14 mouse cellular contexts compared by ENCODE assay signal in the genomic region with DNA sequence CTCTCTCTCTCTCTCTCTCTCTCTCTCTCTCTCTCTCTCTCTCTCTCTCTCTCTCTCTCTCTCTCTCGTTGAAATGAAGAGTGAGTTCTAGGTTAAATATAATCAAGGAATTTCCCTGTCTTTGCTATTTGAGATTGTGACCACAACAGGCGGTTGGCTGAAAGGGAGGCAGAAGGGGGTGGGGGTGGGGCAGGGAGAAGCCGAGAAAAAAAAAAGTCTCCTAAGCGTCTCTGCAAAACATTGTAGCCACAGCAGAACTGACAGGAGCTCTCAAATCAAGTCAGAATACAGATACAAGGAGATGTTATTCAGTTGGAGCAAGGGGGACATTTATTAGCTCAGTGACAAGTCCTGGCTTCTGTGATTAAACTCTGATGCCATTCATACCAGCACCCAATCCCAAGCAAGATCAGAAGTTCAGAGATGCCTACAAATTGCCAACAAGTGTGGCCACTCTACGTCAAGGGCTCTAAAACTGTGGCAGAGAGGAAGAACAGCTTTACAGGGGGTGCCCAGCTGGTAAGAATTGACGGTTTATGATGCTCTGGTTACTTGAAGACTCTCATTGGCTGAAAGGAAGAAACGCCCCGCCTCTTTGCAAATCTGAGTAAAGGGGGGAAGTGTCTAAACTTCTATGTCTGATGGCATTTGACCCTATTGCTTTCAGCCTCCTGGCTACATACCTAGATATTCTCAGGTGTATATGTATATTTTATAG. TPM values are rescaled to one million over a fixed set of nuclear protein-coding genes. Genes with fewer than 3 reads are reported as not detected.
DNase-seq lines count a peak whose midpoint lies in the region; ATAC-seq lines count a peak whose summit lies in the region.
"Had no signal": no experiment of that assay in that cellular context is flagged by ENCODE, and none has a peak within 500 bp of the region (broad histone marks: within the 10 kb centered on the region; RNA-seq: fewer than 3 reads in every experiment).

A gene (plus strand): TSS at position 233 of the 718 bp plus-strand sequence.

- H3K4me2 ChIP-seq in embryonic facial prominence, embryonic 13.5 days = peak within 1 kb of the TSS; percentile 39
- H3K4me2 ChIP-seq in heart, embryonic 14.5 days (ENCODE audit: low read length) = peak within 1 kb of the TSS; percentile 63
- no peak within 1 kb of the TSS for H3K4me2 ChIP-seq in kidney, embryonic 14.5 days (replicated peaks; ENCODE audit: low read depth, low read length)
- H3K4me2 ChIP-seq: kidney, embryonic 15.5 days had no signal

- no peak within 1 kb of the TSS for H3K9ac ChIP-seq in embryonic facial prominence, embryonic 13.5 days
- peak within 1 kb of the TSS; percentile 38 for H3K9ac ChIP-seq in heart, embryonic 14.5 days (ENCODE audit: low read length)
- H3K9ac ChIP-seq in kidney, embryonic 14.5 days (ENCODE audit: low read depth, low read length) = no peak within 1 kb of the TSS
- H3K9ac ChIP-seq: kidney, embryonic 15.5 days had no signal

- H3K9me3 ChIP-seq in embryonic facial prominence, embryonic 13.5 days = no peaks in the 10 kb centered on the region
- H3K9me3 ChIP-seq in heart, embryonic 14.5 days (ENCODE audit: control insufficient read depth, low read length) = no peaks in the 10 kb centered on the region
- H3K9me3 ChIP-seq in kidney, embryonic 14.5 days (ENCODE audit: control insufficient read depth, low read length) = no peaks in the 10 kb centered on the region
- H3K9me3 ChIP-seq: kidney, embryonic 15.5 days had no signal

- 31% methylated on average over 8 of the region's 8 CpGs for WGBS in embryonic facial prominence, embryonic 13.5 days
- 28% methylated on average over 8 of the region's 8 CpGs for WGBS in heart, embryonic 14.5 days
- WGBS in kidney, embryonic 14.5 days = 32% methylated on average over 8 of the region's 8 CpGs

- no peaks in the 10 kb centered on the region for H3K27me3 ChIP-seq in embryonic facial prominence, embryonic 13.5 days
- H3K27me3 ChIP-seq in heart, embryonic 14.5 days (ENCODE audit: control insufficient read depth, insufficient read depth, low read length) = no peaks in the 10 kb centered on the region
- H3K27me3 ChIP-seq in kidney, embryonic 14.5 days (ENCODE audit: control insufficient read depth, insufficient read depth, low read length) = no peaks in the 10 kb centered on the region
- H3K27me3 ChIP-seq: kidney, embryonic 15.5 days had no signal

- H3K4me3 ChIP-seq in embryonic facial prominence, embryonic 13.5 days = no peak within 1 kb of the TSS
- peak within 1 kb of the TSS; percentile 16 to 24; a peak in 2 of 4 replicates for H3K4me3 ChIP-seq in heart, embryonic 14.5 days (ENCODE audit: control insufficient read depth in 1 of 2, insufficient read depth in 1 of 2, low read depth in 1 of 2, low read length in 2 of 2)
- no peak within 1 kb of the TSS for H3K4me3 ChIP-seq in kidney, embryonic 14.5 days (ENCODE audit: low read length)
- H3K4me3 ChIP-seq: erythroblast, embryonic 14.5 days; kidney, embryonic 15.5 days had no signal

- peaks cover 10% of the 10 kb centered on the region for H3K4me1 ChIP-seq in embryonic facial prominence, embryonic 13.5 days
- peaks cover 2 to 4% of the 10 kb centered on the region in 2 experiments; a peak in 1 of 4 replicates for H3K4me1 ChIP-seq in heart, embryonic 14.5 days (ENCODE audit: control insufficient read depth in 2 of 2, insufficient read depth in 2 of 2, low read length in 2 of 2)
- H3K4me1 ChIP-seq in kidney, embryonic 14.5 days (ENCODE audit: control insufficient read depth, insufficient read depth, low read length) = no peaks in the 10 kb centered on the region

- ATAC-seq in embryonic facial prominence, embryonic 13.5 days (ENCODE audit: insufficient number of reproducible peaks, insufficient read depth, low FRiP score, low TSS enrichment, low read depth) = no peak
- ATAC-seq in heart, embryonic 14.5 days (ENCODE audit: insufficient number of reproducible peaks, insufficient read depth, low FRiP score, low read depth) = no peak
- ATAC-seq in erythroid progenitor cell, adult 5-6 weeks (replicated peaks; ENCODE audit: low FRiP score, poor library complexity, severe bottlenecking) = no peak
- no peak for ATAC-seq in kidney, embryonic 14.5 days (ENCODE audit: low FRiP score, low TSS enrichment)

- H3K27ac ChIP-seq in embryonic facial prominence, embryonic 13.5 days = no peak within 1 kb of the TSS
- H3K27ac ChIP-seq in heart, embryonic 14.5 days (replicated peaks in 1 of 2; ENCODE audit: control insufficient read depth in 1 of 2, insufficient read depth in 1 of 2, low read depth in 2 of 2, low read length in 2 of 2) = peak within 1 kb of the TSS; percentile 44 to 54; a peak in 2 of 4 replicates
- H3K27ac ChIP-seq in kidney, embryonic 14.5 days (ENCODE audit: low read depth, low read length) = no peak within 1 kb of the TSS
- H3K27ac ChIP-seq: kidney, embryonic 15.5 days had no signal

- no peaks in the 10 kb centered on the region for H3K36me3 ChIP-seq in embryonic facial prominence, embryonic 13.5 days
- H3K36me3 ChIP-seq in heart, embryonic 14.5 days (ENCODE audit: control insufficient read depth, insufficient read depth, low read length) = no peaks in the 10 kb centered on the region
- H3K36me3 ChIP-seq in kidney, embryonic 14.5 days (ENCODE audit: control insufficient read depth, insufficient read depth, low read length) = no peaks in the 10 kb centered on the region
- H3K36me3 ChIP-seq: kidney, embryonic 15.5 days had no signal

- DNase-seq in layer of hippocampus, adult 9-11 months = peak; percentile 8
- no peak for DNase-seq in layer of hippocampus, adult 18-20 months (ENCODE audit: low spot score in 2 of 2)
- peak; percentile 7 for DNase-seq in retina, postnatal 1 day
- no peak for DNase-seq in right cerebral cortex, postnatal 4 days
- DNase-seq: adrenal gland, adult 8-10 months; cerebellum, adult 18-20 months; liver; thymus, postnatal 36 days had no signal

RNA-seq across cellular contexts. Expression of the gene that starts here (rescaled TPM):
- total RNA-seq in layer of hippocampus, adult 18-20 months (2021) = 1 to 10 TPM; 1.7 to 2.1 TPM
- 57.7 and 60.0 TPM in 2 replicates for polyA plus RNA-seq in embryonic facial prominence, embryonic 13.5 days (2015; fragmentation: Nextera tagmentation; extraction: Ambion mirVana)
- 0.35 and 0.53 TPM in 2 replicates for polyA plus RNA-seq in heart, embryonic 14.5 days (2014; fragmentation: Nextera tagmentation; extraction: Ambion mirVana)
- not detected in 2 replicates for total RNA-seq in erythroid progenitor cell, adult 5-6 weeks (2015; ENCODE audit: low replicate concordance)
- not detected in 2 replicates for total RNA-seq in erythroid progenitor cell, adult 5-6 weeks (2017; ENCODE audit: low replicate concordance)
- polyA plus RNA-seq in kidney, embryonic 14.5 days (2014; fragmentation: Nextera tagmentation; extraction: Ambion mirVana) = 0.20 and 0.83 TPM in 2 replicates
- polyA plus RNA-seq: erythroblast, embryonic 14.5 days had no signal

Comparison
In these comparisons a context has a peak if more than half of its experiments do, and no peak if none do; other contexts are left out.
1. RNA of the gene that starts here (polyA plus RNA-seq): 57.7 to 60.0 TPM in embryonic facial prominence, embryonic 13.5 days; 0.20 to 0.83 TPM in kidney, embryonic 14.5 days and 0.35 to 0.53 TPM in heart, embryonic 14.5 days; every median in the first group is over 10 times any median in the second.
2. DNase-seq: peak in layer of hippocampus, adult 9-11 months (single experiment) and retina, postnatal 1 day (single experiment); none in layer of hippocampus, adult 18-20 months (0 of 2) and right cerebral cortex, postnatal 4 days (single experiment).
3. H3K27ac ChIP-seq: peak in heart, embryonic 14.5 days (2 of 2); none in embryonic facial prominence, embryonic 13.5 days (single experiment) and kidney, embryonic 14.5 days (single experiment).
4. H3K4me3 ChIP-seq: peak in heart, embryonic 14.5 days (2 of 2); none in embryonic facial prominence, embryonic 13.5 days (single experiment) and kidney, embryonic 14.5 days (single experiment).